Mouse (Mus musculus) heart, embryonic 12.5 days (tissue): ENCODE results near the gene Gpr152. TPM values are rescaled to one million over a fixed set of nuclear protein-coding genes. Genes with fewer than 3 reads are reported as not detected.

Experiments used
- ATAC-seq: fragments of 200-750 bp; cut with Nextera tagmentation; 2 replicates; pipeline ENCODE4 v1.8.0; 2017; ENCODE audit warnings: moderate TSS enrichment, moderate library complexity; ENCODE audit not compliant: insufficient number of reproducible peaks, low FRiP score
- H3K27ac ChIP-seq: fragments of 300-500 bp; sonication (generic); 2 replicates; pipeline ENCODE4 v1.5.1; 2016; ENCODE audit warnings: mild to moderate bottlenecking, moderate library complexity; ENCODE audit not compliant: poor library complexity, severe bottlenecking
- H3K27me3 ChIP-seq: fragments of 300-500 bp; sonication (generic); replicated peaks from 2 replicates; pipeline ENCODE4 v1.6.1; 2016; ENCODE audit warnings: mild to moderate bottlenecking, moderate library complexity
- H3K36me3 ChIP-seq: fragments of 300-500 bp; sonication (generic); 2 replicates; pipeline ENCODE4 v1.6.1; 2016; ENCODE audit warnings: mild to moderate bottlenecking, moderate library complexity
- H3K4me1 ChIP-seq: fragments of 300-500 bp; sonication (generic); replicated peaks from 2 replicates; pipeline ENCODE4 v1.6.1; 2016; ENCODE audit warnings: mild to moderate bottlenecking
- H3K4me2 ChIP-seq: fragments of 300-500 bp; sonication (generic); 2 replicates; pipeline ENCODE4 v1.6.1; 2016; ENCODE audit warnings: mild to moderate bottlenecking, moderate library complexity
- H3K4me3 ChIP-seq: fragments of 300-500 bp; sonication (generic); 2 replicates; pipeline ENCODE4 v1.5.1; 2016; ENCODE audit warnings: mild to moderate bottlenecking
- H3K9ac ChIP-seq: fragments of 300-500 bp; sonication (generic); 2 replicates; pipeline ENCODE4 v1.6.1; 2016; ENCODE audit warnings: mild to moderate bottlenecking, moderate library complexity
- H3K9me3 ChIP-seq: fragments of 300-500 bp; sonication (generic); replicated peaks from 2 replicates; pipeline ENCODE4 v1.6.1; 2016; ENCODE audit warnings: mild to moderate bottlenecking, moderate library complexity
- WGBS: fragments of 180-500 bp; shearing (Covaris S2); methylation state at CpG from one replicate; pipeline ENCODE4 v1.1.7; 2016; 5-methylcytosine and 5-hydroxymethylcytosine counted together
- polyA plus RNA-seq: library from polyadenylated mRNA; unstranded; fragments of >200 nt; fragmentation: Nextera tagmentation; extraction: Ambion mirVana; gene quantifications from 2 replicates; pipeline ENCODE4 v1.2.1, GENCODE M21; 2016

Gpr152 gene
- polyA plus RNA-seq, 1 experiment from 2014 or later: not detected

GRCm38 (mm10) chr19:4112063-4112960 is 27.3 kb upstream of the Gpr152 start:
- Histone ChIP-seq H3K4me2 (no peak overlapping the region), H3K9me3 (no peaks in the 10 kb centered on the region), H3K9ac (no peak overlapping the region), H3K4me1 (peaks cover 13% of the 10 kb centered on the region), H3K4me3 (no peak overlapping the region), H3K36me3 (peaks cover 63% of the 10 kb centered on the region), H3K27ac (no peak overlapping the region), H3K27me3 (no peaks in the 10 kb centered on the region)
- 88% methylated on average over 26 of the region's 26 CpGs for WGBS
- ATAC-seq: no peak

- Histone ChIP-seq H3K9ac (no peak overlapping the region), H3K9me3 (no peaks in the 10 kb centered on the region), H3K4me1 (peaks cover 13% of the 10 kb centered on the region), H3K36me3 (peaks cover 73% of the 10 kb centered on the region), H3K27me3 (no peaks in the 10 kb centered on the region), H3K4me3 (no peak overlapping the region), H3K4me2 (no peak overlapping the region), H3K27ac (peak overlapping the region; percentile 35; the same call in 1 of the 2 replicates)
- WGBS: 66% methylated on average over 13 of the region's 13 CpGs
- ATAC-seq: 0 out of 2 replicates have a peak, but pooled peaks have one; percentile 16
These were observed 26.3 kb upstream of the Gpr152 start for GRCm38 (mm10) chr19:4113186-4113805.

GRCm38 (mm10) chr19:4113806-4114230 is 25.8 kb upstream of the Gpr152 start:
- no peak overlapping the region for H3K4me2 ChIP-seq
- H3K4me3 ChIP-seq: no peak overlapping the region
- 40% methylated on average over 5 of the region's 5 CpGs for WGBS
- peaks cover 13% of the 10 kb centered on the region for H3K4me1 ChIP-seq
- peaks cover 75% of the 10 kb centered on the region for H3K36me3 ChIP-seq
- no peaks in the 10 kb centered on the region for H3K27me3 ChIP-seq
- no peak for ATAC-seq
- H3K9ac ChIP-seq: no peak overlapping the region
- no peaks in the 10 kb centered on the region for H3K9me3 ChIP-seq
- peak overlapping the region; percentile 35; the same call in 1 of the 2 replicates for H3K27ac ChIP-seq

DNA sequence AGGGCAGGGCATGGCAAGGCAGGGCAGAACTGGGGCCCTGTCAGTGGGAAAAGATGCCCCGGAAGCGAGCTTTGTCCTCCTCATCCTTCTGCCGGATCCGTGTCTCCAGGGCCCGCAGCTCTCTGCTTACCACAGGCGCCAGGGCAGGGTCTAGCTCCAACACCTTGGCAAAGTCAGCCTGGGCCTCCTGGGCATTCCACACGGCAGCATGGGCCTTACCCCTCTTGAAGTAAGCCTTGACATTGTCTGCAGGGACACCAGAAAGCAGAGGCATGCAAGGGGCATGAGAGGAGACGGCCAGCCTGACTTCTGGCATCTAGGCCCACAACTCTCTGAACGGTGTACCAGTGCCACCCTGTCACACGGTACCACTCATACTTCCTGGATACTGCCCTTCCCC is 25.0 kb upstream of the Gpr152 start:
- no peak for ATAC-seq
- peaks cover 13% of the 10 kb centered on the region for H3K4me1 ChIP-seq
- no peak overlapping the region for H3K9ac ChIP-seq
- WGBS: 85% methylated on average over 10 of the region's 10 CpGs
- H3K27me3 ChIP-seq: no peaks in the 10 kb centered on the region
- peaks cover 77% of the 10 kb centered on the region for H3K36me3 ChIP-seq
- H3K4me3 ChIP-seq: no peak overlapping the region
- no peak overlapping the region for H3K4me2 ChIP-seq
- no peaks in the 10 kb centered on the region for H3K9me3 ChIP-seq
- no peak overlapping the region for H3K27ac ChIP-seq

DNA sequence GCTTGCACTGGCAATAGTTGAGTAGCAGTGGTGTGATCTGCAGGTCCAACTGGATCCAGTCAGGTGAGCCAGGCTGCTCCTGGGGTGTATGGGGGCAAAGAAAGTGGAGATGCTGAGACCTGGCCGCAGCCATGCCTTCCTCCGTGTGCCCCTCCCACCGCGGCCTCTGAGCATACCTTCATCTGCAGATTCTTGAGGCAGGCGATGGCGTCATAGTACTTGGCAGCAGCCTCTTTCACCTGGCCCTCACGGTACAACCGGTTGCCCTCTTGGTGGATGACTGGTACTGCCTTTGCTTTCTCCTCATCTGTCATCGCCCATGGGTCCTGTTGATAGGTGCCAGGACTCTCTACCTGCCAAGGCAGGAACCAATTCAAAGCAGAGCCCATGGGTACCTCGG is 24.4 kb upstream of the Gpr152 start:
- Histone ChIP-seq H3K27ac (no peak overlapping the region), H3K36me3 (peaks cover 77% of the 10 kb centered on the region), H3K27me3 (no peaks in the 10 kb centered on the region), H3K4me1 (peaks cover 13% of the 10 kb centered on the region), H3K9me3 (no peaks in the 10 kb centered on the region), H3K9ac (no peak overlapping the region), H3K4me2 (no peak overlapping the region), H3K4me3 (no peak overlapping the region)
- no peak for ATAC-seq
- WGBS: 89% methylated on average over 10 of the region's 10 CpGs

- Histone ChIP-seq H3K4me1 (peaks cover 19% of the 10 kb centered on the region), H3K27ac (no peak overlapping the region), H3K9me3 (no peaks in the 10 kb centered on the region), H3K27me3 (no peaks in the 10 kb centered on the region), H3K36me3 (peaks cover 77% of the 10 kb centered on the region), H3K4me2 (no peak overlapping the region), H3K4me3 (no peak overlapping the region), H3K9ac (no peak overlapping the region)
- 79% methylated on average over 11 of the region's 11 CpGs for WGBS
- no peak for ATAC-seq
These were observed 23.8 kb upstream of the Gpr152 start for GRCm38 (mm10) chr19:4115816-4116215.

DNA sequence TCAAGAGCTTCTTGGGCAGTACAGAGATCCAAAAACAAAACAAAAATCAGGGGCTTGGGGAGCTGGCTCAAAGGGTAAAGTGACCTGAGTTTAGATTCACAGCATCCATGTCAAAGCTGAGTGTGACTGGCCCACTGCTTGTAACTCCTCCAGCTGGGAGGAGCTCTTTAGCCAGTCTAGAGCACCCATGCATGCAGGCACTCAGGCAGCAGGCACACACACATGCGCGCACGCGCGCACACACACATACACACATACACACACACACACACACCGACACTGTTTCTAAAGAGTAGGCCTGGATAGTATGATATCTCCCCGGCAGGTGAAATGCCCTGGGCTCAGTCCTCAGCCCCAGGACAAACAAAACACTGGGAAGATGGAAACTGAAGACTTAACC is 22.6 kb upstream of the Gpr152 start:
- H3K27ac ChIP-seq: no peak overlapping the region
- H3K4me1 ChIP-seq: peaks cover 22% of the 10 kb centered on the region
- H3K9ac ChIP-seq: no peak overlapping the region
- H3K4me3 ChIP-seq: no peak overlapping the region
- no peaks in the 10 kb centered on the region for H3K9me3 ChIP-seq
- peaks cover 67% of the 10 kb centered on the region for H3K36me3 ChIP-seq
- 94% methylated on average over 7 of the region's 7 CpGs for WGBS
- no peaks in the 10 kb centered on the region for H3K27me3 ChIP-seq
- no peak overlapping the region for H3K4me2 ChIP-seq
- no peak for ATAC-seq

- no peak overlapping the region for H3K4me3 ChIP-seq
- no peak overlapping the region for H3K4me2 ChIP-seq
- H3K27ac ChIP-seq: no peak overlapping the region
- H3K27me3 ChIP-seq: no peaks in the 10 kb centered on the region
- H3K9me3 ChIP-seq: no peaks in the 10 kb centered on the region
- 92% methylated on average over 2 of the region's 2 CpGs for WGBS
- H3K36me3 ChIP-seq: peaks cover 53% of the 10 kb centered on the region
- no peak for ATAC-seq
- peaks cover 17% of the 10 kb centered on the region for H3K4me1 ChIP-seq
- no peak overlapping the region for H3K9ac ChIP-seq
These were observed 21.2 kb upstream of the Gpr152 start for GRCm38 (mm10) chr19:4118350-4118749.

- no peaks in the 10 kb centered on the region for H3K9me3 ChIP-seq
- H3K4me2 ChIP-seq: no peak overlapping the region
- no peak overlapping the region for H3K9ac ChIP-seq
- H3K4me1 ChIP-seq: peaks cover 9% of the 10 kb centered on the region; the same call in 1 of the 2 replicates
- H3K4me3 ChIP-seq: no peak overlapping the region
- H3K27ac ChIP-seq: no peak overlapping the region
- no peak for ATAC-seq
- H3K36me3 ChIP-seq: peaks cover 38% of the 10 kb centered on the region
- no peaks in the 10 kb centered on the region for H3K27me3 ChIP-seq
- WGBS: 73% methylated on average over 6 of the region's 6 CpGs
These were observed 19.7 kb upstream of the Gpr152 start for GRCm38 (mm10) chr19:4119716-4120487.

- no peak for ATAC-seq
- H3K4me3 ChIP-seq: peak overlapping the region; percentile 55
These were observed 19.1 kb upstream of the Gpr152 start for GRCm38 (mm10) chr19:4120496-4120895.

More at GRCm38 (mm10) chr19:4120496-4120895, 19.1 kb upstream of the Gpr152 start:
- no peaks in the 10 kb centered on the region for H3K9me3 ChIP-seq
- no peak overlapping the region for H3K27ac ChIP-seq
- H3K9ac ChIP-seq: no peak overlapping the region
- peak overlapping the region; percentile 71 for H3K4me2 ChIP-seq
- peaks cover 32% of the 10 kb centered on the region for H3K36me3 ChIP-seq
- no peaks in the 10 kb centered on the region for H3K27me3 ChIP-seq
- H3K4me1 ChIP-seq: peaks cover 11% of the 10 kb centered on the region; the same call in 1 of the 2 replicates
- WGBS: 89% methylated on average over 2 of the region's 2 CpGs
